Mouse (Mus musculus) natural killer cell, adult 2 months (primary cell): Measurements from ENCODE around the gene Scg3.
A peak's percentile ranks its signal among the peaks of the same experiment; 100 is the strongest.
"Not testable (repeated sequence)": the region's sequence is repeated elsewhere in the genome, so short reads cannot be mapped to it uniquely, and the experiment has no call there.

Experiments used
- DNase-seq, 2 experiments: peaks; one replicate each; pipeline ENCODE4 v3.0.0; 2022; ENCODE audit warnings: low spot score in 2 of 2

The Scg3 gene

DNA sequence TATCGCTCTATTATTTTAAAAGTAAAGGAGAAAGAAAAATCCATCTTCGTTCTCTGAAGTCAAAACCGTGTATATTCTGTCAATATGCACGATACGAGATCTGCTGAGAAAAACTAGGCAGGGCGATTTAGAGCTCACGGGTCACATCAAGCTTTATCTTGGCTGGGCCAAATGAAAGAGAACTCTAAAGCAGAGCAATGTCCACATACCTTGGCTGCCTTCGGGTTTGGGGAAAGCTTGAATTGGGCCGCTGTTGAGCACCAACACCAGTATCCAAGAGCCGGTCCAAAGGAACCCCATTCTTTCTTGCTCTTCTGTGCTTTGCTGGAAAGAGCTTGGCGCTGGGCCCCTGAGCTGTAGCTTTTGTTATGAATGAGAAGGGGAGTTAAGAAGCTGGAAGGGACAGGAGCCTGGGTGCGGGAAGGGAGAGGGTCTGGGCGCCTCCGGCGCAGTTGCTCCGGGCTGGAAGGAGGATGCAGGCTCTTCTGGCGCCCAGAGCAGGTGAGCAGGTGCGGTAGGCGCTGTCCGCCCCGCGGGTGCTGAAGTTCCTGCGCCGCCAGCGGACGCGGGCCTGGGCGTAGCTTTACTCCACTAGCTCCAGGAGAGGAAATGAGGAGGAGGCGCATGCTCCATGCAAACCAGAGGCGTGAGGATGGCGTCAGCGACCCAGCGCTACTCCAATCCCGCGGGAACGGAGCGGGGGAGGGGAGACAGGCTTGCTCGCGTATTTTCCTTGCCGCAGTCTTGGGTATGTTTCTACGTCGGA, at the start of gene Scg3:
Scg3 (minus strand) TSS at position 631 of the 766 bp plus-strand sequence.
- no peak for DNase-seq

DNA sequence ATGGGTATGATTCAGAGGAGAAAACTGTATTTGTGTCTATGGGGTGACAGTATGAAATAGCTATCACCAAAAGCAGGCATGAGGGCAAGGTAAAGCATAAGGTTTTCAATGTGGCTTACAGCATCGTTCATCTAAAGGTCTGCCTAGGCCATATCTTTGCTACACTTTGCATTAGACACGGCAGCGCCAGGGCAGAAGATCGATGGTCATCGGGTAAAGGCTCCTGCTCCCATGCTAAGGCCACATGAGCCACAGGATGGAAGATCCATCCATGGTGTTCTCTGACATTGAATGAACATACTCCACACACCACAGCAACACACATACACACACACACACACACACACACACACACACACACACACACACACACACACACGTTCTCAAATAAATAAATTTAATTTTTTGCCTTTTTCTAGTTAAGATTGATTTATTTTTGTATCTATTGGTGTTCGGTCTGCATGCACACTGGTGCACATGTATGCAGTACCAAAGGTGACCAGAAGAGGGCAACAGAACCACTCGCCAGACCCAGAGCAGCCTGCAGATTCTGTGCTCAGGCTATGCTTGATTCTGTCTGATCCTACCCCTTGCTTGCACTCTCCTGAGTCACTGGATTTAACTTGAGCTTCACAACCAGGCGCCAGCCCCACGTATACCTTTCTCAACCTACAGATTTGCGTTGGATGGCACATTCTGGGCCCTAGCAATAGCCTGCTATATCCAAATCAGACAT, 36.3 kb upstream of the Scg3 start:
- DNase-seq = peak in 1 of 2 experiments; percentile 25

DNA sequence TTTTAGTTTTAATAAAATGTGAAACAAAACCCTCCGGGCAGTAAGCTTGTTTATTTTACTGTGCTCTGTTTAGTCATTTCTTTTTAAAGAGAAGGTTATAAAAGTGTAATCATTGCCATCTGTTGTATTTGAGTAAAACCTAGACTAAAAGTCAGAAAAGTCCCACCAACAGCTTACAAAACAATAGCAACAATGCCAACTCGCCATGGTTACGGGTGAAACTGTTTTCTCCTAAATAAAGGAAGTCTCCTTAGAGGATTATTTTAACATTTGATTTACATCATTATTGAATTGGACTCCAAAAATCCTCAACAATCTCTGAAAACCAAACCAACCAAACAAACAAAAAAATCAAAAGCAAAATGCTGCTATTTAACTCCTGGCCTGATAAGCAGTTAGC, 35.6 kb upstream of the Scg3 start:
- no peak for DNase-seq

DNA sequence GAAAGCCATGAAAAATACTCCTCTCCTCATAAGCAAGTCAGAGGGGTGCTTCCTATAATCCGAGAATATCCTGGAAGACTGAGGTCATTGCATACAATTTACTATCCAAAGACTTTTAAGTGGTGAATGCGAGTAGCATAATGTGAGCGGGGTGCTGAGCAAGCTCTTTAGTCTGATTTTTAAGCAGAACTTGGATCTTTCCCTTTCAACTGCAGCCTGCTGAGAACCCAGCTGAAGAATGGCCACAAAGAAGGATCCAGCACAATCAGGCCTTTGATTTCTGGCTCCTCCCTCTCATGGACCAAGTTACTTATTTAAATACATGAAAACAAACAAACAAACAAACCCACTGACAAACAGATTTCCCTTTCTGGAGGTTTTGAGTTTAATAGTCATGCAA, 916 bp upstream of the Scg3 start:
- DNase-seq = no peak

DNA sequence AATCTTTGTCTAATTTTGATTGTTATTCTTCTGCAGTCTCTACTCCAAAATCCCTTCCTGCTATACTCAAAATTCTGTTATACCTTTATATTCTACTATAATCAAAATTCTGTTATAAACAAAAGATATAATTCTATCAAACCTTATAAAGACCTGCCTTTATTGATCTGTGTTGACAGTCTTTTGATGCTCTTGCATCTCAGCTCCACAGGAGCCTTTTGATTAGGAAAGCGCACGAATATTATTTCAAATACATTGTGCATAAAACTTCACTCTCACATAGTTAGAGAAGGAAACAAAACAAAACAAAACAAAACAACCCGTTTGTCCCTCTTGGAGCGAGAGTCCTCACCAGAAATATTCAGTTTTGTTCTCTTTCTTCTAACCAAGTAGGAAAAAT, 436 bp upstream of the Scg3 start:
- no peak for DNase-seq

DNA sequence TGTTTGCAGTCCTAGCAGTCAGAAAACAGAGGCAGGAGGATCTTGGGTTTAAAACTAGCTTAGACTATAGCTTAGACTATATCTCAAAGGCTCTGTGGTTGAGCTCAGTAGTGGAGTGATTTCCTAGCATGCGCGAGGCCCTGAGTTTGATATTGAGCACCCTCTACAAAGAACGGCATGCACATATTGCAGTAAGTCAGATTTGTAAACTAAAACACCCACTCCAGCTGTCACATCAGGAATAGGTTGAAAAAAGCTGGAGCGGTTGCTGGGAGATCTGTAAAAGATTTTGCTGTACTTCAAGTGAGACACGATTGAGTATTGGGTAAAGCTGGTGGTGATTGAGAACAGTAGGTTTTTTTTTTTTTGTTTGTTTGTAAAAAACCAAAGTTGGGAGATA, 3.2 kb downstream of the Scg3 start:
- DNase-seq = no peak

DNA sequence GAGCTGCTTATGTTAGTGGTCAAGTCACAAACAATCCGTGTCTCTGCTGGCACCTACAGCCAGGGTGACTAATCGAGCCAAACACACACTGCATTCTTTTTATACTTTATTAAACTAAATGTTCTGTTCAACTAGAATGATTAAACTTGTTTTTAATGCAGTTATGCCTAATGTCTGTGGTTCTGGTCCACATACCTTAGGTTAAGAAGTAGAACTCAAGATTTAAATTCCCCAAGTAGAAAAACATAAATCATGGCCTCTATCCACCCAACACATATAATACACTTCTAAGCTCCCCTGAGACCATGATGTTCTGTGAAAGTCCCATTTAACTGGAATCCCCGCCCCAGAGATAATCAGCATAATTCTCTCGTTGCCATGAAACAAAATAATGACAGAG, 4.2 kb downstream of the Scg3 start:
- no peak for DNase-seq

DNA sequence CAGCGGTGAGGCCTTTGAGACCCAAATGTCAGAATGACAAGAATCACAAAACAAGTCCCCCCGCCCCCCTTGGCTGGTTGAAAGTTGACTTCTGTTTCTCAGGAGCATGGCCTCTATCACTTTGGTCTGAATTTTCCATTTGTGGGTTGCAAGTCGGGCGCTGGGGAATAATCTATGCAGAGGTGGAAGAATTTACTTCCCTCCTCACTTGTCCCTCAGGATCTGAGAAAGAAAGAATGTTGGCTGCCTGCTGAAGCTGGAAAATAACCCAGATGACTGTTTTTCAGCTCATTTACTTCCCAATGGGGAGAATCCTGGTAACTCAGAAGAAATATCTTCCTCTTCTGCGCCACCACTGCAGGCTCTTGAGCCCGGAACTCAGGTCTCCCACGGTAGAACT, 5.5 kb downstream of the Scg3 start:
- no peak for DNase-seq

DNA sequence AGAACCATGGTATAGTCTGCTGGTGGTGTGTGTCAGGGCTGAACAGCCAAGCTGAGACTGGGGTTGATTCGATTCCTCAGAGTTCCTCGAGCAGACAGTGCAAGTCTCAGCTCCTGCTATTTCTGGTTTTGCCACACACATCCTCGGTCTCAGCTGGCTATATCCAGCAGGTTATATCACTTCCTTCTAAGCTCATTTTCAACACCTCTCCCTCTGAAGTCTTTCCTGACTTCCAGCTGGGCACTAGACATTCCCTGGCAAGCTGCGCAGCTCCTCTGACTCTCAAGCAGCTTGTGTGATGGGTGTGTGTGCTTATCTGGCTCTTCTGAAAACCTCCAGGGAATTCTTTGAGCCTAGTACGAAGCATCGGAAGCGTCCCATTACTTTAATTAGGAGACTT, 7.6 kb downstream of the Scg3 start:
- DNase-seq = no peak

DNA sequence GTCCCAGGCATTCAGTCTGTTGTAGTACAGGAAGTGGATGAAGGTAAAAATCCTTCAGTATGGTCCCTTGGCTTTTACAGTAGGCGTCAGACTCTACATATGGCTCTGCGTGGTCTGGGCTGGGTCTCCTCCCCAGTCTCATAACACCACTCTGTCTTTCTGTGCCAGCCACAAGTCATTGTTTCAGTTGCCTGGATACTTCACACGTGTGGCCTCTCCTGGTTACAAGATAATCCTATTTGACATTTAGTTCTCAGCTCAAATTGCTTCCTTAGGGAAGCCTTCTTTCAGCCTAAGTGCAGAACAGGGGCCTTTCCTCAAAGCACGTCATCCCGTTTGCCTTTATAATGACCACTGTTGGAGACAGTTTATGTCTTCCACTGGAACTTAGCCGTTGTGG, 11.1 kb downstream of the Scg3 start:
- no peak for DNase-seq

DNA sequence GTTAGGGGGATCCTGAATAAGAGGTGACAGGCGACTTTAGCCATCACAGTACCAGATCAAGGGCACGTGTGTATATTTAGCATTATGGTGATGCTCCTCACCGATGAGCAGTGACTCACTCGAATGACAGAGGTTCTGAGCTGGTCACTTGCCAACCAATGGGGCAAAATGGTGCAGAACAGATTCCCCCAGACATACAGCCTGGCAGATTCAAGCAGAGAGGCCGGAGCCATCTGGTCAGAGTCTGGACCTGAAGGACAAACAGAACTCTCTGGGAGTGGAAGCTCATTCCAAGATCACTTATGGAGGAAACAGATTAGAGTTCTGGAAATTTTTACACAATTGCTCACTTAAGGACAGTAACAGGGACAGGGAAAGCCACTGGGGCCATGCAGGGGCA, 17.2 kb downstream of the Scg3 start:
- no peak for DNase-seq

DNA sequence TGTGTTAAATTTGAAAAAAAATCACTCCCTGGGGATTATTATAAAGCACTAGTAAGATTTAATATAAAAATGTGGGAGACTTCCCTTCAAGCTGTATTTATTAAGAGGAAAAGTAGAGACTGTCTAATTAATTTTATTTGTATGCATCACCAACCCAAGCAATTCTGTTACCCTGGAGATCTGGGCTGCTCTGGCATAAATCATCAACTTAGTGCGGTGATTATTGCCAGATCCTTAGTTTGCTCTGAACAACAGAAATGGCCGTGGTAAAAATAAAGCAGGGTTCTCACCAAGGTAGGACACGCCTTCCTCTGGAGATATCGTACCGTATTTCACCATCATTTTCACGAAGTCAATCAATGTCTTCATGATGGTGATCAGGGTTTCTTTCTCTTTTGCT, 18.5 kb downstream of the Scg3 start:
- DNase-seq = no peak

DNA sequence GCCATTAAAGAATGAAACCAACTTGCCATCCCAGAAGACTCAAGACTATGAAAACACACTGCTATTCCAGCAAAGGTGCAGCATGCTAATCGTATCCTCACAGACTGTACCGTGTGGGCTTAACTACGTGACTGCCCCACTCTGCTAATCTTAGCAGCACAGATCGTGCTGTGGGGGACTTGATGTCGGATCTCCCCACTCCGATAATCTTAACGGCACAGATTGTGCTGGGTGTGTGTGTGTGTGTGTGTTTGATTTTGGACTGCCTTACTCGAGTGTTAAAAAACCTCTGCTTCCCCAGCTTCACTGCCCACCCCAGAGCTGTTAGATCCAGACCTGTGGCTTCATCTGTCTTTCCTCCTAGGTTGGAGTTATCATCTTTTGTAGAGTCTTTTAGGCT, 22.9 kb downstream of the Scg3 start:
- no peak for DNase-seq

DNA sequence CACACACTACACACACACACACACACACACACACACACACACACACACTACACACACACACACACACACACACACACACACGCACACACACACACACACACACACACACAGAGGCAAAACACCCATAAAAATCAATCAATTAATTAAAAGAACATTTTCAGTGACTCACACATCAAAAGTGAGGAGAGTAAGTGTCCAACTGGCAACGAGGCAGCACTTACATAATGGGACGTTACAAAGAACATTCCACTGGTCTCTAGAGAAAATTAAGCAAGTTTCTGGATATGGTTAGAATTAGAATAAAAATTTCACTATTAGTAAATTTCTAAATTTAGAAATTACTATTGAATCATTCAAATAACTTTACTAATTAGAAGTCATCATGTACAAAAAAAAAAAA, 27.4 kb downstream of the Scg3 start:
- DNase-seq = not testable (repeated sequence)

DNA sequence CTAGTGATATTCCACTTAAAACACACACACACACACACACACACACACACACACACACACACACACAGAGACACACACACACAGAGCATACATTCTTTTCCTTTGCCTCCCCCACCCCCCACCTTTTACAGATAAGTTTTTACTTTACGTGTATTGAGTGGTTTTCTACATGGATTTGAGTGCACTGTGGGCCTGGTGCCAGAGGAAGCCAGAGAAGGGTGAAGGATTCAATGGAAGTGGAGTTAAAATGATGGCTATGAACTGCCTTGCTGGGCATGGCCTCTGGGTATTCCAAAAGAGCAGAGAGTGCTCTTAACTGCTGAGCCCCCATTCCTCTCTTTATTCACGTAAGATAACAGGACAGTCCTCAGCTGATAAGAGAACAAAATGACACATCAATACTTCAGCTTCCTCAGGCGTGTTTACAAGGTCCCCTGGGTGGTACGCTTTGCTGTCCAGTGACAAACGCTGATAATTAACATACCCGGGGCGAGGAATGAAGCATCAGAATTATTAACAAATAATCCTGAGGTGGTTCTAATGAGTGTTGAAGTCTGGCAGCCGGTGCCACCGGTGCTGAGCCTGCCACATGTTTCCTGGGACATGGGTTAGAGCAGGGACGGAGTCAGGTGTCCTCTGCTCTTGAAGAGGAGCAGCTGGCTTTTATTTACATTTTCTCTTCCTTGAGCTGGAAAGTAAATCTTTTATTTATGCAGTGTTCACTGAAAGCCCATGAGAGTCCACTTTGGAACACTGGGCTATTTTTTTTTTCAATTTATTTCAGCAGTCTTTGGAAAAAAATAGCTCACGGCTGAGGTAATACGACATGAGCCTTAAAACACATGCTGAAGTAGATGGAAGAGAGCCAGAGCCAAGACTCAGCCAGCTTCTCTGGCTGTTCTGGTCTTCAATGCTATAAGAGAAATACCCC, 29.6 kb downstream of the Scg3 start:
- no peak for DNase-seq

DNA sequence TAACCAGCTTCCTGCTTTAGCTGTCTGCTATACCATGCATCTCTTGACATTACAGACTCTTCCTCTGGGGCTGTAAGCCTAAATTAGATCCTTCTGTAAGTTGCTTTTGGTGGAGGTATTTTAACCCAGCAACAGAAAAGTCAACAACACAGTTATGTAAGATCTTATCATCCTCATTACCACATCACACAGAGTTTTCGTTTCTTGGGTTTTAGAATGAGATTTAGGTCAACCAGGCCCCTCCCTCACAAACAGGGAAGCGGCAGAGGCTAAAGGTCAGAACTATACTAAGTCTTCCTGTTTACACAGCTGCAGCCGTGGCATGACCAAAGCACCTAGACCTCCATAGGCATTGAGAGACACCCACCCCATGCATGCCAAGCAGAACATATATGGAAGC, 38.5 kb downstream of the Scg3 start:
- no peak for DNase-seq

DNA sequence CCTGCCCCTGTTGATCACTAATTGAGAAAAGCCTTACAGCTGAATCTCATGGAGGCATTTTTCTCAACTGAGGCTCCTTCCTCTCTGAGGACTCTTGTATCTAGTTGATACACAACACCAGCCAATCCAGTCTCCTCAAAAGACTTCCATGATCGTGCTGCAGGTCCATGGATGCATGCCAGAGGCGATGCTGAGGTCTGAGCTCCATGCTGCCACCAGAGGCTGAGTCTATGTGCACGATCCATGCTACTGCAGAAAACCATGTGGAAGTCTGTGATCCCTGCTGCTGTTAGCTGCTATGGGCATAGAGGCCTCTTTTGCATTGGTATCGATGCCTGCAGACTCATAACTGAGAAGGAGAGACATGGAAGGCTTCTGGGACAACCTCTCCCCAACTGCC, 49.6 kb downstream of the Scg3 start:
- DNase-seq = no peak

DNA sequence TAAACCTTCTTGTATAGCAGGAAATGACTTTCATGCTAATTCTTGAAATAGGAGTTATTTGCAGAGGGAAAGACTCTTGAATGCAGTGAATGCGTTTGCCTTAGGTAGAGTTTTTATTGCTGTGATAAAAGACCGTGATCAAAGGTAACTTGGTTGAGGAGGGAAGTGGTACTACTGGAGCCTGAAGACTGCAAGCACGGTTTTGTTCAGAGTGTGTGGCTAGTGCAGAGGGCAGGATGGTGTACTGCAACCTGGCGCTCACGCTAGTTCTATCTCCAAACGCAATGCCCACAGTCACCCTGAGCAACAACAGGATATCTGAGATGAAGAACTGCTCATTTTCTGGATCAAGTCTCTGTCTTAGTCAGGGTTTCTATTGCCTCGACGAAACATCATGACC, 50.3 kb downstream of the Scg3 start:
- no peak for DNase-seq

DNA sequence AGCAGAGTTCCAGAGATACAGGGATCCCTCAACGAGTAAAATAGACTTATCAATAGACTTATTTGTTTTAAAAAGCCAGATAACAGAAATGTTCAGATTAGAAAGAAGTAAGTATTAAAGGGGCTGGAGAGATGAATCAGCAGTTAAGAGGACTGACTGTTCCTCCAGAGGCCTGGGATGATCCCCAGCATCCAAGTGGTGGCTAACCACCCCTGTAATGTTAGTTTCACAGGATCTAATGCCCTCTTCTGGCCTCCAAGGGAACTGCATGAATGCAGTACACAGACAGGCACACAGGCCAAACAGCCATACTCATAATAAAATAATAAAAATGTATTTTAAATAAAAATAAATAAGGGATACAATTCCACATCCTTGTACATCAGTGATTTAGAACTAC, 51.0 kb downstream of the Scg3 start:
- DNase-seq = no peak

DNA sequence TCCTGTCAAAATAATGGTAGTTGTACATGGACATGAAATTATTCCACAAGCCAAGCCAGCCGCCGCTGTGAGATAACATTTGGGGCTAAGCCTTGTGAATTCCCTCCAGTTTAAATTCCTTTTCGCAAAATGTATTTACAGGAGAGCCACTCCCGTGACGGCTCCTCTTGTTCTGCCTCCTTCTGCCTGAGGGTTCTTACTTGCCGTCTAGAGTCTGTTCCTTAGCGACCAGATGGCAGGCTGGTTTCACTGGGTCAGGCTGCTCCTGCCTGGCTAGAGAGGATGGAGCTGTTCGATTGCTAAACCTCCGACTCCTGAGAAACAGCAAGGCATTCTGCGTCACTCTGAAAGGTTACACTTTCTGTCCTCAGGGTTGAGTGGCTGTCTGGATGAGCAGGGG, 51.7 kb downstream of the Scg3 start:
- DNase-seq = no peak

DNA sequence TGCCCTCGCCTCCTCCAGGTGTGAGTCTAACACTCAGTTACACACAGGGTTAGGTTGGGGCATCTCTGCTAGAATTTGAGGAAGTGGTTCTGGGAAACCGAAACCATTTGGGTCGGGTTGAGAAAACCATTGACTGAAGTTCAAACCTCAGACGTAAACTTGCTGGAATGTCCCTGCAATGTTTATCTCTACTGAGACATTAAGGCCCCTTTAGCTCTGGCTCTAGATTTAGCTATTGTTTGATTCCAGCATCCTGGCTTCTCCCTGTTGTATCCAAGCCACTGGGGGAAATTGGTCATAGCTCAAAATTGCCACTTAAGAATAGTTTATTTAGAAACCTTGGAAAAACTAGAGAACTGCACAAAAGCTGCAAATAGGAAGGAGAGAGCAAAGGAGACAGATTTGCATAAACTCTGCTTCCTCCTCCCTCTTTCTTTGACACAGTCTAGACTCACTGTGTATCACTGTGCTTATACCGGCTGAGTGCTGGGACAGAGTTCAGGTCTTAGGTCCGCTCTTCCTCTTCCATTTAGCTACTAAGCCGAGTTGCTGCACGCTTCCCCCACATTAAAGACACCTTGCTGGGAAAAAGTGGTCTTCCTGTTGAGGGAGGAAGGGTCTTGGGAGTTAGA, 52.9 kb downstream of the Scg3 start:
- DNase-seq = peak in 1 of 2 experiments; percentile 1

DNA sequence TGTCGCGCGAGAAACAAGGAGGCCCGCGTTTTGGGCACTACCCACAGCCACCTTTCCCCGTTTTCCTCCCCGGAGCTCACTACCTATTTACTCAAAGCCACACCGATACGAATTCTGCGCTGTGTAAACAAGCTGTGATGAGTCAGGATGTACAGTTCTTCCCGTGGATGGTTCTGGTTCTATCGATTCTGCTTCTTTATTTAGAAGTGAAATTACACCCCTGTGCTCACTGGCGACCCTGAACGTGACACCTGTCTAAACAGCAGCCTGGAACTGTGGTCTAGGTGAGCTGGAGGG, 57.6 kb downstream of the Scg3 start:
- DNase-seq = no peak
